Mouse (Mus musculus) liver, postnatal 0 days (tissue): ENCODE data around the gene Spag5.

Experiments used
- CTCF ChIP-seq: sonication (generic); IDR thresholded peaks from 2 replicates; pipeline ENCODE4 v1.5.1; 2016; ENCODE audit warnings: antibody characterized with exemption, low read depth
- EP300 ChIP-seq: IDR thresholded peaks from 2 replicates; pipeline ENCODE4 v1.6.1; 2016; ENCODE audit warnings: antibody characterized with exemption, low read depth, mild to moderate bottlenecking

- TF ChIP-seq CTCF, result no peak
- TF ChIP-seq EP300, result no peak
Observed at GRCm38 (mm10) chr11:78354905-78355304, 53.6 kb downstream of the Spag5 start.
